Mouse (Mus musculus): ENCODE results near the gene Ttll13. TPM values are rescaled to one million over a fixed set of nuclear protein-coding genes. Genes with fewer than 3 reads are reported as not detected.

Gene Ttll13
- 0.92 and 0.96 TPM in 2 replicates for polyA plus RNA-seq (2012; rRNA removed)

DNA sequence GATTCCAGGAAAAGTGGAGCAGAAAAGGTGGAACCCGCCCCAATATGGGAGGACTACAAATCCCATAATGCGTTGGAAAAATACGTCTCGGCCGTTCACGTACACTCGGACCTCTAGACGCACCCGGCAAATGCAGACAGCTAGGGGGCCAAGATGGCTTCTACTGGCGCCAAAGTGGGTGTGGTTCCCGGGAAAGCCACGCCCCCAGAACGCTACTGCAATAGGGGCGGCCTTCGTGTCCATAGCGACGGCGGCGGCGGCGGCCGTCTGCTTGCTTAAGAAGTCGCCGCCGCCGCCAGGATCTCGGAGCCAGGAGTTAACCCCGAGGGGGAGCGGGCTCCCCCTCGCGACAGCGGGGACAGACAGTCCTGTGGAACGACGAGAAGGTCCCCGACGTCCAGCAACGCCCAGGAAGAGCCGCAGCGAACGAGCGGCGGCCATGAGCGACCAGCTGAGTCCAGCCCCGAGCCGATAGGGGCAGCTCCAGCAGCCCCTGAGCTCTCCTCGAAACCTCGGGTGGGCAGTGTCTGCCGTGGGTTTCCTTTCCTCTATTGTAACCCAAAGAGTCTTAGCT lies at the start of gene Ttll13:
Gene Ttll13, plus strand, starts transcription at position 229 of the 574 bp plus-strand sequence.

DNA sequence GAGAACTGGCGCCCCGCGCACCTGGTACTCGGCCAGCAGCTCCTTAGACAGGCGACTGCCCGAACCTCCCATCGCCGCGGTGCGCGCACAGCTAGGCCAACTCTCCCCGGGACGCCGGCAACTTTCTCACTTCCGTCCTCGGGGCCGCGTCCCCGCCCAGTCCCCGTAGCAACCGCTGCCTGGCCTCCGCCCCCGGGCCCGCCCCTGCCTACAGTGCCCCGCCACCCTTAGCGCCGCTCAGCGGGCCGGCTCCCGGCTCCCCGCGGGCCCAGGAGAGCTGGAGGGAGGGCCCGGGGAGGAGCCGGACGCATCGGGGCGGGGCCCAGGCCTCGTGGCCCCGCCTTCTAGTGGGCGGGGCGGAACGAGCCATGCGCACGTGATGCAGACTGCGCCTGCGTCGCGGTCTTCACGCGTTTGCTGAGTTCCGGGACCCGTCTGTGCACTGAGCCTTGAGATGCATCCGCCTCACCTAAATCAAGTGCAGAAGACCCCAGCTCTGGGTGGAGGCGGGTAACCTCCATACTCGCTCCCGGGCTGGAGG lies 13.6 kb upstream of the Ttll13 start, which contains the start of the genes Cib1 and Gdpgp1:
Gene Cib1, minus strand, starts transcription at position 325 of the 541 bp plus-strand sequence.
Gene Gdpgp1, plus strand, starts transcription at position 377 of the 541 bp plus-strand sequence.

DNA sequence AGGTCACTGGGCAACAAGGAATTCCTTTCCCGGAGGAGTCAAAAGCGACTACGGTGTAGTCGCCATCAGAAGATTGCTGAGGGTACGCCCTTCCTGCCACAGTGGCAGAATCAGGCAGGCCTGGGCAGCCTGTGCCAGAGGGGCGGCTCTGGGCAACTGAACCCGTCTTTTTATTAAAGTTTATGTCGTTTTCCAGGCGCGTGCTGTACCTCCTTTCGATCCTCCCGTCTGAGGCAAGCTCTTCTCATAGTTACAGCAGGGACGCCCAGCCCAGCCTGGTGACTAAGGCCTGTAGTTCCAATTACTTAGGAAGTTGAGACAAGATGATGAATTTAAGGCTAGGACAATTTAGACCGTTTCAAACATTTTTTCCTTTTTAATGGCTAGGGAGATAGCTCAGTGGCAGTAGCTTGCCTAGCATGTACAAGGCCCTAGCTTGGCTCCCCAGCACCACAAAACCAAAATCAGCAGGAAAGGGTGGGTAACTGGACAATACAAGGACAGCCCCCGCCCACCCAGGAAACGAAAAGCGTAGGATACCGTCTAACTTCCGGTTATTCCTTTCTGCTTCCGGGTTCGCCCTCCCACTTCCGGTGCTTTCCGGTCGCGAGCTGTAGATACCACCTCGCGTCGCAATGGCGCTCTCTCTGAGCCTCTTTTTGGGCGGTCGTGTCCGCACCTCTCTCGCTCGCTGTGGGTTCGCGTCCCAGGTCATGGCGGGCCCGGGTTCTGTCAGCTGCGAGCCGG lies 14.6 kb downstream of the Ttll13 start, which contains the start of gene Ngrn:
Gene Ngrn, plus strand, starts transcription at position 591 of the 747 bp plus-strand sequence.

DNA sequence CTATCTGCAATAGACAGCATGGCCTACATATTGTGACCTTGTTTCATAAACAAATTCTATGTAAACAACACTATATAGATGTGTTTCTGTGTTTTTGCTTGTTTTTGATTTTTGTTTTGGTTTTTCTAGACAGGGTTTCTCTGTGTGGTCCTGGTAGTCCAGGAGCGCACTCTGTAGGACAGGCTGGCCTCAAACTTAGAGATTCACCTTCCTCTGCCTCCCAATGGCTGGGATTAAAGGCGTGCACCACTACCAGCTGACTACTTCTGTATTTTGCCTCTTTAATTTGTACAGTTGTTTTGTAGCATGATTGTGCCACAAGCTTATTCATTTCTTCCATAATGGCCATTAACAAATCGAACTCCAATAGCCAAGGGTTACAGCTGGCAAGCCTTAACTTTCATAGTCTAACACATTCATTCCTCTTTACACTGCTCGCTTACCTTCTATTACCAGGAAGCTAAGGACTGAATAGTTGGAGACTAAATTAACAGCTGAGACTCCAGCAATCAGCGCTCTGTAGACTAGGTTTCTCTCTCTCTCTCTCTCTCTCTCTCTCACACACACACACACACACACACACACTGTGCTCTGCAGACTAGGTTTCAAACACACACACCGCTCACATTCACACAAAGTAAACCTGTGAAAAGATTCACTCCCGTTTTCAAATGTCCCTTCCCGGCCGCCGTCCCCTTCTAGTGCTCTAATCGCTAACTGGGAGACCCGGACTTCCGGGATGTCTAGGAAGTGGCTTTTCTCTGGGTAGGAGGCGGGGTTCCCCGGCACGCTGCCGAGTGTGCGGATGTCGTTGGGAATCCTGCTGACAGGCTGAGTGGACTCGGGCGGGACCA lies 22.9 kb downstream of the Ttll13 start, which contains the start of gene Vps33b:
Gene Vps33b, plus strand, starts transcription at position 753 of the 854 bp plus-strand sequence.

DNA sequence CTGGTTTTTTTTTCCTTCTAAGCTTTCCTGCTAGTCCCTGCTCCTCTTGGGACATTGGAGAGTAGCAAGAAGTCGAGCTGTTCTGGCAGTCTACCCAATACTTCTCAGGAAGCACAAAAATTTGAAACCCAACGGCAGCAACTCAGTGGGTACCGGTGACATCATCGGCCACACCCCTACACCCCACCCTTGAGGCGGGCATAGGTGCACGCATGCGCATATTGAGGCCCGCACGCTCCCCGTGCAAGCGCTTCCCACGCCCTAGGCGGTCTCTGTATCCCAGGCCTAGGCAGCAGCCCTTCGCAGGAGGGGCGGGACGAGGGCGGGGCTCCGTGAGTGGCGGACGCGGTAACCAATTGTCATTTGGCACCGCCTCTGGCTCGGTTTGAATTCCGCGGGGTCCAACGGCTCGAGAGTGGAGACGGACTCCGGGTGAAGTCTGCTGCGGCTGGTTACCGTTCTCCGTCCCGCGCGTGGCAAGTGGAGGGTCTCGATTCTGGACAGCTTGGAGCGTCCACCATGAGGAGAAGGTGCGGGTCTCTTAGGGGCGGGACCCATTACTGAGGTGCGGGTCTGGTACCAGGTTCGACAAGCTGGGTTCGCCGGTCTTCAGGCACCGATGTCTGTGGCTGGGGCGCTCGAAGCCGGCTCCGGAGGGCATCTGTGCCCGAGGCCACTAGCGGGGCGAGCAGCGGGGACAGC lies 48.0 kb downstream of the Ttll13 start, which contains the start of gene Prc1:
Gene Prc1, plus strand, starts transcription at position 389 of the 702 bp plus-strand sequence.

Other genes with a start within 250 kb of the Ttll13 start
- 20.0 and 24.3 TPM in 2 replicates for gene Zfp710, start 221.6 kb upstream of the Ttll13 start, polyA plus RNA-seq (2012; rRNA removed)
- gene Idh2, start 131.0 kb upstream of the Ttll13 start, polyA plus RNA-seq (2012; rRNA removed), result 181 and 185 TPM in 2 replicates
- gene Sema4b, start 59.5 kb upstream of the Ttll13 start, polyA plus RNA-seq (2012; rRNA removed), result 13.5 and 14.6 TPM in 2 replicates
- gene Cib1, start 13.6 kb upstream of the Ttll13 start, polyA plus RNA-seq (2012; rRNA removed), result 23.8 and 28.9 TPM in 2 replicates
- 2.0 and 2.3 TPM in 2 replicates for gene Gdpgp1, start 13.5 kb upstream of the Ttll13 start, polyA plus RNA-seq (2012; rRNA removed)
- 64.3 and 65.9 TPM in 2 replicates for gene Ngrn, start 14.8 kb downstream of the Ttll13 start, polyA plus RNA-seq (2012; rRNA removed)
- 34.2 and 35.7 TPM in 2 replicates for gene Vps33b, start 23.3 kb downstream of the Ttll13 start, polyA plus RNA-seq (2012; rRNA removed)
- gene Prc1, start 48.1 kb downstream of the Ttll13 start, polyA plus RNA-seq (2012; rRNA removed), result 18.6 and 22.8 TPM in 2 replicates
- gene Rccd1, start 78.1 kb downstream of the Ttll13 start, polyA plus RNA-seq (2012; rRNA removed), result 24.9 and 25.4 TPM in 2 replicates
- gene Unc45a, start 94.6 kb downstream of the Ttll13 start, polyA plus RNA-seq (2012; rRNA removed), result 70.6 and 77.1 TPM in 2 replicates
- gene Hddc3, start 96.7 kb downstream of the Ttll13 start, polyA plus RNA-seq (2012; rRNA removed), result 46.9 and 50.0 TPM in 2 replicates
- gene Man2a2, start 125.0 kb downstream of the Ttll13 start, polyA plus RNA-seq (2012; rRNA removed), result 59.6 and 69.5 TPM in 2 replicates
- gene Fes, start 141.6 kb downstream of the Ttll13 start, polyA plus RNA-seq (2012; rRNA removed), result 5.3 and 6.2 TPM in 2 replicates
- 14.3 and 17.2 TPM in 2 replicates for gene Furin, start 159.1 kb downstream of the Ttll13 start, polyA plus RNA-seq (2012; rRNA removed)